Mouse (Mus musculus) cerebellum, postnatal 4 days (tissue): ENCODE measurements around the gene Rpl18.

Experiments used
- DNase-seq, 2 experiments: peaks; one replicate each; pipeline ENCODE4 v3.0.0; 2022; ENCODE audit warnings: low spot score in 2 of 2, mixed read lengths in 1 of 2

Gene Rpl18

GRCm38 (mm10) chr7:45713881-45714520 is 1.3 kb upstream of the Rpl18 start:
- DNase-seq: no peak

- DNase-seq: no peak
Observed at GRCm38 (mm10) chr7:45714630-45715089, 597 bp upstream of the Rpl18 start.

DNA sequence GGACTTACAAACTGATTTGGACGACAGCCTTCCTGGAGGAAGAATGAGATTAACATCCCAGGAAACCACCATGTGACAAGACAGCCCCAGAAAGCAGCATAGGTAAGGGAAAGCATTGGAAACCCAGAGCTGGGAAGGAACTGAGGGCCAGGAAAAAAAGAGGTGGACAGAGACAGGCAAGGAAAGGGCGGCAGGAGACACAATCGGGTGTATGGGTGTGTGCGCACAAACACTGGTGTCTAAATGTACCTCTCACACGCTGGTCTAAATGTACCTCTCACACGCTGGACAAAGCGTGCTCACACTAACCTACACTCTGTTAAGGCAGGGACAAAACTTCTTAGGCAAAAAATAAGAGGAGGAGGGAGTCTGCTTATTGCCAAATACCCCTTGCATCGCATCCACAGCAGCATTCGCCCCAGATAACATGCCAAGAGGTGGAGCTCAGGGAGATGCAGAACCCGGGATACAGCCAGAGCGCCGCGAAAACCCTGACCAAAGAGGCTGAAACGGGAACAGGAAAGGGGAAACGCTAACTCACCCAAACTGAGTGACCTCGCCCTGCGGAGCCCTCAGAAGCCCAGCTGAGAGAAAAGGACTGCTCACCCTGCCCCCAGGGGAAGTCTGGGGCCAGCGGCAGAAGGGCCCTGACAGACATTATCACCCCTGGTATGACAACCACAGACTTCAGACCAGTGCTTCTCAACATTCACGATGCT is 643 bp downstream of the Rpl18 start:
- no peak for DNase-seq

GRCm38 (mm10) chr7:45716460-45716857 is 1.2 kb downstream of the Rpl18 start:
- DNase-seq: no peak

GRCm38 (mm10) chr7:45716952-45717917 is 2.0 kb downstream of the Rpl18 start:
- no peak for DNase-seq

- peak; percentile 97 to 98 for DNase-seq
Observed at GRCm38 (mm10) chr7:45717918-45718297, 2.7 kb downstream of the Rpl18 start, which contains the start of gene Sphk2. TSS of gene Sphk2 (minus strand) at chr7:45718002.

DNA sequence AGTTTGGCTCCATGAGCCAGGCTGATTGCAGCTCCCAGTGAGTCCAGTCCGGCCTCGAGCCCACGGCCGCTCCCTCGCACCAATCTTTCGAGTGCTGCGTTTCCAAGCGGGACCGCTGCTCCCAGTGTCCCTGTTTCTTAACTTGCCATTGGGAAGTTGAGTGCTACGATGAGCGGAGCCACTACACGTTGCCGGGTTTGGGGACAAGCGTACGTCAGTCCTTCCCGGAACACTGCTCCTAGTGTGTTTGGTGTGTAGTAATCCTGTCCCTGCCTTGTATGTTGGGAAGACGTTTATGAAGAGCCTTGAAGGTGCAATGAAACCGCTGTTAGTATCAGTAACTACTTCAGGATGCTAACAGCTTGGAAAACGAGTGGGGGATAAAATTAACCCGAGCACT is 3.1 kb downstream of the Rpl18 start:
- no peak for DNase-seq

DNA sequence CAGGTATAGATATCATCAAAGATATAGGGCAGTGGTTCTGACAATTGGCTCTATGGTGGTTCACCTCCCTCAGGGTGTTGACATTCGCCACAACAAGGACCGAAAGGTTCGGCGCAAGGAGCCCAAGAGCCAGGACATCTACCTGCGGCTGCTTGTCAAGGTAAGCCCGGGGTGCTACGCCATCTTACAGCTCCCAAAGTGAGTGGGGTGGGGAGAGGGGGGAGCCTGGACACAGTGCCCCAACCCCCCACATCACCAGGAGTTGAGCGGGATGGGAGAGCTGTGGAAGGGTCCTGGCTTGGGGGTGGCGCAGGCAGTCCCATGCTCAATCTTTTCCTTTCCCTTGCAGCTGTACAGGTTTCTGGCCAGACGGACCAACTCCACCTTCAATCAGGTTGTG is 3.9 kb downstream of the Rpl18 start:
- DNase-seq: no peak

DNA sequence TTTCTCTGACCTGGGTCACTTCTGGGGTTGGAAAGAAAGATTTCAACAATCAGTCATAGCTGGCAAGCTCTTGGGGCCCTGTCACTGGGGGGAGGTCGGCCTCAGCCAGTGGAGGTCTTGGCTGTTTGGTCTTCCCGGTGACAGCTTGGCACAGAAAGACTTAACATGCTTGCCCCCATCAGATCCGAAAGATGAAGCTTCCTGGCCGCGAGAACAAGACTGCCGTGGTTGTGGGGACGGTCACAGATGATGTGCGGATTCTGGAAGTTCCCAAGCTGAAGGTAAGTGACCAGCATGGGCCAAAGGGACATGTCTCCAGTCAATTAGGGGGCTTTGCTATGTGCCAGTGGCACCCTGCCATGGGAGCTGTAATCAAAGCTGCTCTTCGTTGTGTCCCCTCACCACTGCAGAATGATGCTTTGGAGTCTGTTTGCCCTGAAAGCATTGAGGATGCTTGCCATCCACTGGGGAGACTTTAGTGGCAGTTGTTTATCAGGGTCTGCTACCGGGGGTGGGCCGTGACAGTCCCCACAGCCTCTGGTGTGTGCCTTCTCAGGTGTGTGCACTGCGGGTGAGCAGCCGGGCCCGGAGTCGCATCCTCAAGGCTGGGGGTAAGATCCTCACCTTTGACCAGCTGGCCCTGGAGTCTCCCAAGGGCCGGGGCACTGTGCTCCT is 4.6 kb downstream of the Rpl18 start:
- no peak for DNase-seq

DNA sequence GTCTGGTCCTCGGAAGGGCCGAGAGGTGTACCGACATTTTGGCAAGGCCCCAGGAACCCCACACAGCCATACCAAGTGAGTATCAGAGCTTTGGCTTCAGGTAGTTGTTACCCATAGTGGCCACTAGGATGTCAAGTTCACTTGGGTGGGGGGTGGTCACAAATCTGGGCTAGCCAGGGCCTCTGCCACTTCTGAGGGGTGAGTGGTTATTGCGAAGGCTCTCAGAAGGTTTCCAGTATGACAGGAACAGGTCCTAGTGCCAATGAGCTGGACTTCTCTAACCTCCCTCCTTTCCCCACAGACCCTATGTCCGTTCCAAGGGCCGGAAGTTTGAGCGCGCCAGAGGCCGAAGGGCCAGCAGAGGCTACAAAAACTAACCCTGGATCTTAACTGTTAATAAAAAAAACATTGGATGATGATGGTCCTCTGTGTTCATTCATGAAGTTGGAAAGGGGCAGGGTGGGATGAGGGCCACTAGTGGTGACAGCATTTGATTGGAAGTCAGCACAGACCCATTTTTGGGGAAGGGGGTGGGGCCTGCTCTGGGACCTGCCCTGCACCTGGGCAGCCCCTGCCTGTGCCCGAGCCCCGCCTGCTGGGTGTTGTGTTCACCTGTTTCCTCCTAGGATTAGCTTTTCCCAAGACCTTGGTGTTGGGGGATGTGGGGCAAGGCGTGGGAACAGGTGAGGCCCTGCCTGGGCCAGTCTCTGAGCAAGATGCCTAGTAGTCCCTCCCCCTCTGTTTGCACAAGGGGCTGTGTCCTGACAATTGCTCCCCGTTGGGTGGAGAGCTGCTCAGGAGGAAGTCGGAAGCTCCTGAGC is 5.4 kb downstream of the Rpl18 start, which contains the start of gene Fam83e:
Gene Fam83e, plus strand, starts transcription at position 800 of the 821 bp plus-strand sequence.
- no peak for DNase-seq

- no peak for DNase-seq
Observed at GRCm38 (mm10) chr7:45721234-45721571, 5.9 kb downstream of the Rpl18 start.

DNA sequence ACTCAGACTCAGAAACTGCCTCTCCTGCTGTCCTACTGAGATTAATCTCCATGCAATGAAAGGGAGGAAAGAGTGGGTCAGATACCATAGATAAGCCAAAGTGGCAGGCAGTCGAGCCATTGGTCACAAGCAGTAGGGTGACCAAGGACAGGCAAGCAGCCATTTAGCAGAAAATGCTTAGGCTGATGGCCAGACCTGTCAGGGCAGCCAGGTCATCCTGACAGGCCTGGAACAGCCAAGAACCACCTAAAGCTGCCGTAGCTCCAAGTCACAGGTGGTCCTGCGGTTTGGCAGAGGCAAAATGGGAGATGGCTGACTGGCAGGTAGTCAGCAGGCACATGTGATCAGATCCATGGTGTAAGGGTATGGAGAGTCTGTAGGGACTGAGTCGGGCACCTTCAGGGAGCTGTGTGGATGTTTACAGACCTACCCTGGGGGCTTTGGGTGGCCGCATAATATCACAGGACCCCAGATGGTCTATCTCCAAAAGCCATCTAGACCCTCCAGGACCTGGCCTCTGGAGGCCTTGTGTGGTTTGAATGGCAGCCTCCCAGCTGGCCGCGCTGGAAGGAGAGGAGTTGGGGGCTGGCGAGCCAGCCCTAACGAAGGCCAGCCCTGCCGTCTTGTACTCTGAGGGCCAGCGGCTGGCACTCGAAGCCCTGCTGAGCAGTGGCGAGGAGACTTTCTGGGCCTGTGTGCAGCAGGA is 6.5 kb downstream of the Rpl18 start:
- DNase-seq: no peak

DNA sequence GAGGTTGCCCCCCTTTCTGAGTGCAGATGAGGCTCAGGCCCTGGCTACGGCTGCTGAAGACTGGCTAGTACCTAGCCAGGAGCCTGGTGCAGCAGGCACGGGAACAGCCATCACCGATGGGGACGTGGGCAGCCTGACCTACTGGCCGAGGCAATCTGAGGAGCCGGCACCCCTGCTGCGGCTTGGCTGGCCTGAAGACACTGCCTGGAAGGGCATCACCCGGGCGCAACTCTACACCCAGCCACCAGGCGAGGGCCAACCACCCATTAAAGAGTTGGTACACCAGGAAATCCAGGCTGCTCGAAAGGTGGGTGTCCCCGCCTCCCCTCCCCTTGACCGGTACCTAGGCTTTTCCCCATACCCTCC is 7.1 kb downstream of the Rpl18 start:
- no peak for DNase-seq

GRCm38 (mm10) chr7:45723301-45723700 is 8.0 kb downstream of the Rpl18 start:
- DNase-seq: no peak

DNA sequence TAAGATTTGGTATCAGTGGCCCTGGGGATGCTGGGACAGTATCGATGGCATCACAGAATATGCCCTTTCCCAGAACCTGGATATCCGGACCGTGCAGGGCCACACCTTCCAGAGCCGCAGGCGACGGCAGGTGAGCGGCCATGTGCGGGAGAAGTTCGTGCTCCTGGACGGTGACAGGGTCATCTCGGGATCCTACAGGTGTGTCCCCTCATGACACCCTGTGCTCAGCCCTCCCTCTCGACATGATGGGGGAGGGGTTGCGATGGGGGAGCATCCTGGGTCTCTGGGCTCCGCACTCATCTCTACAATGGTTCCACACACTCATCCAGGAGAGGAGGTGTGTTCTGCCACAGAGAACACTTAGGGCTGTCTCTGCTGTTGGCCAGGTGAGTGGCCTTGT is 8.5 kb downstream of the Rpl18 start:
- no peak for DNase-seq

- no peak for DNase-seq
Observed at GRCm38 (mm10) chr7:45725151-45725550, 9.9 kb downstream of the Rpl18 start.

DNA sequence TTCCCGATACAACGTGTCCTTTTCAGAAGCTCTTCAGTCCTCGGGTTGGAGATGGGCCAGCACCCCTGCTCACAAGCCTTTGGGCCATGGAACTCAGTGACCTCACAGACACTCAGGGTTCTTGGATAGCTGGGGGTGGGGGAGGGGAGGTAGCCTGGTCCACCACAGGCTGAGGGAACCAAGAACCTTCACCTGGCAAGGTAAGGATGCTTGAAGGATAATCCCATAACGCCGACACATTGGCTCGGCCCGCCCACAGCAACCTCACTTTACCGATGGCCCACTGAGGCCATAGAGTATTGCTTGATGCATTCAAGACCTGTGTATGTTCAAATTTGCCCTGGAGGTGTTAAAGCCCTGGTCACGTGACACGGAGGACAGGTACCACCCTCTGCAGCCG is 10.5 kb downstream of the Rpl18 start, which contains the start of gene Spaca4:
Gene Spaca4, minus strand, starts transcription at position 101 of the 400 bp plus-strand sequence.
- no peak for DNase-seq

GRCm38 (mm10) chr7:45726419-45726818 is 11.2 kb downstream of the Rpl18 start:
- no peak for DNase-seq

DNA sequence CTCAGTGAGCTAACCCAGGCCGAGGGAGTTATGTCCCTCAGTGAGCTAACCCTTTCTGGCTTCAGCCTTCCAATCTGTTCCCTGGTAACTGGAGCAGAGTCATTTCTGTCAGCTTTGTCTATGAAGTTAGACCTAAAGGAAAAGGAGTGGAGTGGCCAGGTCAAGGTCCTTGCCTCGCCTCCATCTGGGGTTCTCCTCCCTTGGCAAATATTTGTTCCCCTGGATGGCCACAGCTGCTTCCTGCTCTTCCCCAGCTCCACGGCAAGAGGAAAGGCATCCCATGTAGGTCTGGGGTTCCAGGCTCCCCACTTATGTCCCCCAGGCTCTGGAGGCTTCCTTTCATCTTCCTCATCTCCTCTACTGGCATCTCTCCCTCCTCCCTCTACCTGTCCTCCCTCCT is 12.4 kb downstream of the Rpl18 start:
- no peak for DNase-seq
